Mouse (Mus musculus) T-helper 17 cell (primary cell): ENCODE results near the gene Megf11.

ENCODE experiments used
- in situ Hi-C, 2 experiments: fragments of 300-600 bp; cut with MboI, MseI; formaldehyde crosslinking; loops; 1 replicate in 1 of 2; 2 replicates in 1 of 2; pipeline ENCODE4 v1.15.1; 2025; ENCODE audit warnings: high pct_unique_total_duplicates in 2 of 2

The Megf11 gene

GRCm38 (mm10) chr9:64557846-64558530, 172.6 kb downstream of the Megf11 start:
- in situ Hi-C loops = no loop called here

GRCm38 (mm10) chr9:64564315-64564767, 178.9 kb downstream of the Megf11 start:
- in situ Hi-C loops = no loop called here

- in situ Hi-C loops = no loop called here
Measured at GRCm38 (mm10) chr9:64565915-64566314, 180.5 kb downstream of the Megf11 start.

GRCm38 (mm10) chr9:64566376-64566775, 180.9 kb downstream of the Megf11 start:
- in situ Hi-C loops = no loop called here

- in situ Hi-C loops = no loop called here
Measured at GRCm38 (mm10) chr9:64567482-64567881, 182.1 kb downstream of the Megf11 start.

- in situ Hi-C loops = no loop called here
Measured at GRCm38 (mm10) chr9:64568467-64569260, 183.2 kb downstream of the Megf11 start.

GRCm38 (mm10) chr9:64570448-64570847, 185.0 kb downstream of the Megf11 start:
- in situ Hi-C loops = no loop called here

- in situ Hi-C loops = no loop called here
Measured at GRCm38 (mm10) chr9:64571091-64571490, 185.7 kb downstream of the Megf11 start.

GRCm38 (mm10) chr9:64572629-64573190, 187.3 kb downstream of the Megf11 start:
- in situ Hi-C loops = no loop called here

GRCm38 (mm10) chr9:64575658-64576057, 190.2 kb downstream of the Megf11 start:
- in situ Hi-C loops = no loop called here

GRCm38 (mm10) chr9:64576143-64576878, 190.9 kb downstream of the Megf11 start:
- in situ Hi-C loops = no loop called here

- in situ Hi-C loops = no loop called here
Measured at GRCm38 (mm10) chr9:64577156-64577555, 191.7 kb downstream of the Megf11 start.

- in situ Hi-C loops = no loop called here
Measured at GRCm38 (mm10) chr9:64578014-64578413, 192.6 kb downstream of the Megf11 start.

GRCm38 (mm10) chr9:64579306-64579705, 193.9 kb downstream of the Megf11 start:
- in situ Hi-C loops = no loop called here

- in situ Hi-C loops = no loop called here
Measured at GRCm38 (mm10) chr9:64586292-64586691, 200.9 kb downstream of the Megf11 start.

GRCm38 (mm10) chr9:64587991-64588390, 202.6 kb downstream of the Megf11 start:
- in situ Hi-C loops = no loop called here

- in situ Hi-C loops = no loop called here
Measured at GRCm38 (mm10) chr9:64590634-64591041, 205.2 kb downstream of the Megf11 start.

GRCm38 (mm10) chr9:64591436-64591835, 206.0 kb downstream of the Megf11 start:
- in situ Hi-C loops = no loop called here

GRCm38 (mm10) chr9:64594442-64594841, 209.0 kb downstream of the Megf11 start:
- in situ Hi-C loops = no loop called here

- in situ Hi-C loops = no loop called here
Measured at GRCm38 (mm10) chr9:64598427-64598826, 213.0 kb downstream of the Megf11 start.

GRCm38 (mm10) chr9:64600731-64601130, 215.3 kb downstream of the Megf11 start:
- in situ Hi-C loops = no loop called here

GRCm38 (mm10) chr9:64602895-64603294, 217.5 kb downstream of the Megf11 start:
- in situ Hi-C loops = no loop called here
